Mouse (Mus musculus): ENCODE results near the gene Fgfr2.
A peak's percentile ranks its signal among the peaks of the same experiment; 100 is the strongest.

Gene Fgfr2

DNA sequence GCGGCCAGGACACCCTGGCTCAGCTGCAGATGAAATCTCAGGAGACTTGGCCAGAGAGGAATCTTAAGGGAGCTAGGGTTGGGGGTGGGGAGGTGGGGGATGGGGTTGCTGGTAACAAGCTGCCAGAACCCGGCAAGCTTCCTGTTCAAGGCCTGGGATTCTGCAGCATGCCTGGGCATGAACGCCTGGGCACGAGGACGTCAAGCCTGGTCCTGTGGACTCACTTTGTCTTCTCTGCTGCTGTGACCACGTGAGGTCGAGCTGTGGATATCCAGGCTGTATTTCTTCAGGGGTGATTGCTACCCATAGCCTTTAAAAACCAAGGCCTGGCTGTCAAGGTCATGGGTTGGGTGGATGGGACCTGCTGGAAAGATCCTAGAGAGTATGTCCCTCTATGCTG is 117.4 kb downstream of the Fgfr2 start:
- DNase-seq (ENCODE audit: low spot score): peak; percentile 72

- DNase-seq (ENCODE audit: low spot score): peak; percentile 82
Measured at GRCm38 (mm10) chr7:133003421-133003820, 119.7 kb downstream of the Fgfr2 start.

GRCm38 (mm10) chr7:133002271-133002670 is 120.9 kb downstream of the Fgfr2 start:
- no peak for DNase-seq (ENCODE audit: low spot score)

DNA sequence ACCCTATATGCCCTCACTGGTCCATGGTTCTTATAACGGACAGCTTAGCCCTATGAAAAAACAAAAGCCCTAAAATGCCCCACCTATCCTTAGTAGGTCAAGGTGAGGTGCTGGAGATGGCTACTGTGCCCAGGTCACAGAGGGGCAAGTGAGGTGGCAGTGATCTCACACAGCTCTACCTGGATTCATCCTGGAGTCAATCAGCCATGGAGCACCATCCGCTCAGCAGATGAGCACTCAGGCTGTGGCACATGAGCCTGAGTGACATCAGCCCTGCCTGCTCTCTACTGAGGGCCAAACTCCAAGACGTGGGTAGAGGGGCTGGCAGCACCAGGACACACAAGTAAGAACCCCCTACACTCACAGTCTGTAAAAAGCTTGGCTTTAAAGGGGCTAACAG is 121.8 kb downstream of the Fgfr2 start:
- no peak for DNase-seq (ENCODE audit: low spot score)

DNA sequence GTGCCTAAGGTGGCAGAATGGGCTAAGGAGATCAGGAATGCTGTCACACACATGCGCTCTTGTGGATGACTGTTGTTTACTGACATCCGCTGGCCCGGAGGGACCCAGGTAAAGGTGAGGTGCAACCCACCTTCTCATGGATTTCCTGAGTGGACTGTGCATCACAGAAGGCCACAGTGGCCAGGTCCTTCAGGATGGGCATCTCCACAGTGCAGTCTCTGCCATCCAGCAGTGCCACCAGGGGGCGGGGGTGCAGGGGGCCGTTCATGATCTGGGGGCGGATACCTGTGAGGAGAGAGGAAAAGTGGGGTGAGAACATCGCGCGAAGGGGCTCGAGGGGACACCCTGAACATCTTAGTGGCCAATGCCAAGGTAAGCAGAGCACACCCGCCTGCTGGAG is 124.1 kb downstream of the Fgfr2 start:
- no peak for DNase-seq (ENCODE audit: low spot score)

DNA sequence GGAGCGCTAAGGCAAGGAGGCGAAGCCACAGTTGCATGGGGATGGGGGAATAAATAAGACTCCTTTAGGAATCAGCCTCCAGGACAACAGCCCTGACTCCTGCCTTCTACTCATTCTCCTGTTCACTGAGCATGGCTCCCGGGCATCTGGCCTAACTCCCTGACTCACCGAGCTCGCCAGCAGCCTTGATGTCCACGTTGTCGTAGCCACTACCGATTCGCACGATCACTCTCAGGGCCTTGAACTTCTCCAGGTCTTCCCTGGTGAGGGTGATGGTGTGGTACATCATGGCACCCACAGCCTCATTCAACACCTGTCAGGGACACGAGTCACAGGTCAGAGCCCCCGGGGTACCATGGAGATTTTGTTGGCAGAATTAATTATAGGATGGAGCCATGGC is 124.5 kb downstream of the Fgfr2 start:
- DNase-seq (ENCODE audit: low spot score): no peak

- DNase-seq (ENCODE audit: low spot score): peak; percentile 7
Measured at GRCm38 (mm10) chr7:132996391-132996790, 126.8 kb downstream of the Fgfr2 start.

DNA sequence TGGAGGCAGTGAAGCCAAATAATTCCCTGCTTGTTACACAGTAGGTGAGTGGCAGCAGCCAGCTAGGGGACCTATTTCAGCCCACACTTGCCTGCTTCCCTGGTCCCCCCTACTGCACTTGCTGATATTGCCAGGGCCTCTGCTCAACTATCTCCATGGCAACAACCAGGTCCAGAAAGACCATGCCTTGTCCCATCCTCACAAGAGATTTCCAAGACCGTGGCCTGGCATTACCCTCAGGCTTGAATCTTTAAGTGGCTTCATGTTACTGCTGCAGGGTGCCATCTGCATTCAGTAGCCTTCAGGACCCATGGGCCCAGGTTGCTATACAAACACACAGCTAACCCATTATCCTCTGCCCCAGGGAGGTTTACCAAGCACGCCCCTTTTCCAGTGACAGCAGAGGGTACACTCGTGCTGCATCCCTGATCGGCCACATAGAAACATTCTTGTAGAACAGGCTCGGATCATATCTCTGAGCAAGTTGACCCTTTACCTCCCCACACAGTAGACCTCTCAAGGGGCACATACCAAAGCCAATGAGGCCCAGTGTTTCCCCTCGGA is 128.4 kb downstream of the Fgfr2 start:
- DNase-seq (ENCODE audit: low spot score): no peak

DNA sequence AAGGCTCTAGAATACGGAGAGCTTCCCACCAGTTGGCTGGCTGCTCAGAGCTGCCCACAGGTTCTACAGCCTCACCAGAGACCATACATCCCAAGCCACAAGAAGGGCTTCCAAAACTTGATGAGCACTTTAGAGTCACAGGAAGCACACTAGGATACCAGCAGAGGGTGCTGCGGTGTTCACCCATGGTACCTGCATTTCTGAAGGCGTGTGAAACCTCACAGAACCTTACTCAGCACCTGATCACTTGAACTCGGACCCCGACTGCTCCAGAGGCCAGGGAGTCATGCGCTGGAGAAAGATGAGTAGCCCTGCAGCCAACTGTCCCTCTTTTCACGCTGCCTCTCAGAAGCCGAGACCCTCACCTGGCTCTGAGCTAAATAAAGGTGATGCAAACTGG is 129.0 kb downstream of the Fgfr2 start:
- peak; percentile 3 for DNase-seq (ENCODE audit: low spot score)

- DNase-seq (ENCODE audit: low spot score): no peak
Measured at GRCm38 (mm10) chr7:132992967-132993615, 130.1 kb downstream of the Fgfr2 start.

DNA sequence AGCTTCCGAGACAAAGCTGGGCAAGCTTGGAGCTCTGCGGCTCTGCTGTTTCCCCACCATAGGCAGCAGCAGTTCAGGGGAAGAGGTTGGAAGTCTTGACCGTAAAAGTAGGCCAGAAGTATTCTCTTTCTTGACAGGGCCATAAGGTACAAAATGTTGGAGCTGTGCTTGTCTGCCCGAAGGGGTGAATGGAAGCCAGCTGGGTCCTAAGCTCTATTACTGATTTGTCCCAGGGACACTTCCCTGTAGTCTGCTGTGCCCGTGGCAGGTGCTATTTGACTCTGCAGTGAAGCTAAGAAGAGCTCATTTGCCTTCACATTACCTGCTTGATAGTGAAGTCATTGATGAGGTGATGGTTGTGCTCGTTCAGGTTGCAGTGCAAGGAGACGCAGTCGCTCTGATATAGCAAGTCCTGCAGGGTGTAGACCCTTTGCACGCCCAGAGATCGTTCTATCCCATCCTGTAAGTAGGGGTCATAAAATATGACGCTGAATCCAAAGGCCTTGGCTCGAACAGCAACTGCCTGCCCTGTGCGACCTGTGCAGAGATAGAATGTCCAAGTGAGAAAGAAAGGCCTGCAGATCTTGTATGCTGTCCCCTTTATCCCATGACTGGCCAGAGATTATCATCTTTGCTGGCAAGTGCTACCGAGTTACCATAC is 131.8 kb downstream of the Fgfr2 start:
- no peak for DNase-seq (ENCODE audit: low spot score)

DNA sequence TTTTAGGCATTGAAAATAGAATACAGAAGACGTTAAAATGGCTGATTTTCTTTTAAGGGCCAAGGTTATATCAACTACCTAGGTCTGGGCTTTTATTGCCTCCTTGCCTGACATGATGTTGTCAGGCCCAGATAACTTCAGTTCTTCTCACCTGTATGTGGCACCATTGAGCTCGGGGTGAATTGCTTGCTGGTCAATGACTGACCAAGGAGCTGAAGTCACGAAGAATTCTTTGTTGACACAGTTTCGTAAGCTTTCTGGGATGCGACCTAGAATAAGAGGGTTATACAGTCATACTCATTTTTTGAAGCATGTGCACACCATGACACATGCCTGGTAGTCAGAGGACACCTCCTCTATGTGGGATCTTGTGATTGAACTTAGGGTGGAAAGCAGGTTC is 133.3 kb downstream of the Fgfr2 start:
- no peak for DNase-seq (ENCODE audit: low spot score)

DNA sequence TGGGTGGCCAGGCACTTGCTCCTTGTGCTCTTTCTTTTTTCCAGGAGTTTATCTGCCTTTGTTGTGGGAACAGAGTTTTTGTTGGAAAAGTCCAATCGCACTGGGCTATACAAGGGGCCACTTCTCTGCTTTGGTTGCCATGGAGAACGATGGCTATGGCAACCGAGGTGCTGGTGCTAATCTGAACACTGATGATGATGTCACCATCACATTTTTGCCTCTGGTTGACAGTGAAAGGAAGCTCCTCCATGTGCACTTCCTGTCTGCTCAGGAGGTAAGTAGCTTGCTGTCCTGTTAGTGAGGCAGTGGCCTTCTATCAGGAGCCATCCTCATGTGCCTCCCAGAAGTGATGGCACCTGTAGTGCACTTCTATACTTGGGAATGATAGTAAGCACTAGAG is 140.5 kb downstream of the Fgfr2 start:
- DNase-seq (ENCODE audit: low spot score): no peak

- no peak for DNase-seq (ENCODE audit: low spot score)
Measured at GRCm38 (mm10) chr7:132977981-132978380, 145.2 kb downstream of the Fgfr2 start.

GRCm38 (mm10) chr7:132976079-132976478 is 147.1 kb downstream of the Fgfr2 start:
- no peak for DNase-seq (ENCODE audit: low spot score)

- DNase-seq (ENCODE audit: low spot score): no peak
Measured at GRCm38 (mm10) chr7:132972079-132972478, 151.1 kb downstream of the Fgfr2 start.

DNA sequence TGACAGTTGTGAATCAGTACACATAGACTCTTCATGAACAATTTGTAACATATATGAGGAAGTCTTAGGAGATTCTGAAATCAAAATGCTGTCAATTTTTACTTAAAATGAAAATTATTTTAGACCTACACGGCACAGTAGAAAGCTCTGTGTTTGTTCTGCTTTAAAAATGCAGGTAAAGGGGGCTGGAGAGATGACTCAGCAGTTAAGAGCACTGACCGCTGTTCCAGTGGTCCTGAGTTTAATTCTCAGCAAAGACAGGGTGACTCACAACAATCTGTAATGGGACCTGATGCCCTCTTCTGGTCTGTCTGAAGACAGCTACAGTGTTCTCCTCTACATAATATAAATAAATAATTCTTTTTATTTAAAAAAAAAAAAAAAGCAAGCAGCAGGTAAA is 157.4 kb downstream of the Fgfr2 start:
- DNase-seq (ENCODE audit: low spot score): no peak

DNA sequence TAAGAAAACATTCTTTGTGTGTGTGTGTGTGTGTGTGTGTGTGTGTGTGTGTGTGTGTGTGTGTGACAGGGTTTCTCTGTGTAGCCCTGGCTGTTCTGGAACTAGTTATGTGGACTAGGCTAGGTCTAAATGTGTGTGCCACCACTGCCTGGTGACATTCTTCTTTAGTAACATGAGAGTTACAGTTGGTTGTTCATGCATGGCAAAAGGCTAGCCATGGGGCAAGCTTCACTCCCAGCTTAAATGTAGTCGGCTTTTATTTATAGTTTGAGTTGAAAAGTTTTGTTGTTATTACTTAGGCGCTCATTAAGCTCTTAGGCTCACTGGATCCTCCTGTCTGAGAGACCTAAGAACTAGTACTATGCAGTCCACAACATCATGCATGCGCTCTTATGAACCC is 158.8 kb downstream of the Fgfr2 start:
- no peak for DNase-seq (ENCODE audit: low spot score)

DNA sequence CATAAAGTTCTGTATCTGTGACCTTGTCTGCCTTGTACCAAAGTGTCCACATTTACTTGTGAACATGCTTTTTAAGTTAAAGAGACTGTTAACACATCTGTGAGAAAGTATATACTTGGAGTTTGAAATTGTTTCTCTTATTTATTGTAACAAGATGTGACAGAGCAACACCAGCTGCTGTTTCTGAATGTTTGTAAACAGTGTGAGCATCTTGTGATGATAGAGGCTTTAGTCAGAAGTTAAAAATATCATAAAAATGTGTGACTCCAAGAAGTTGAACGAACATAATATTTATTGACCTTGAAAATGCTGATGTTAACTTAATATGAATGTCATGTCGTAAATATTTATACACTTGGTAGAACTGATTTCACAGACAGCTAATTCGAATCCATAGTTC is 172.5 kb downstream of the Fgfr2 start:
- DNase-seq (ENCODE audit: low spot score): no peak

GRCm38 (mm10) chr7:132949968-132950367 is 173.2 kb downstream of the Fgfr2 start:
- DNase-seq (ENCODE audit: low spot score): no peak

DNA sequence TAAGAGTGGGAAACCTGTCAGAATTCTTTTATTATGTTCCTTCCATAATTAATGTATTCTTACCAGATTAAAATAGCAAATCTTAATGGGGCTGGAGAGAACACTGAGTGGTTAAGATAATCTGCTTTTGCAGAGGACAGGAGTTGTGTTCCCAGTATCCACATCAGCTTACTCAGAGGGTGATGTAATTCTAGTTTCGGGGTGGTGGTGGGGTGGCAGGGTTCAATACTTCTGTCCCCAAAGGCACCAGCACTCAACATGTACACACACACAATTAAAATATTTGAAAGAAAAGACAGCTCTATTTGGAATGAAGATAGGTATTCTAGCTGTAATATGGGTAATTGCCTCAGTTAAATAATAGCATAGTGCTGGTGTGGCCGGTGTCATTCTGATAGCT is 182.6 kb downstream of the Fgfr2 start:
- no peak for DNase-seq (ENCODE audit: low spot score)

- DNase-seq (ENCODE audit: low spot score): no peak
Measured at GRCm38 (mm10) chr7:132939118-132939517, 184.0 kb downstream of the Fgfr2 start.

DNA sequence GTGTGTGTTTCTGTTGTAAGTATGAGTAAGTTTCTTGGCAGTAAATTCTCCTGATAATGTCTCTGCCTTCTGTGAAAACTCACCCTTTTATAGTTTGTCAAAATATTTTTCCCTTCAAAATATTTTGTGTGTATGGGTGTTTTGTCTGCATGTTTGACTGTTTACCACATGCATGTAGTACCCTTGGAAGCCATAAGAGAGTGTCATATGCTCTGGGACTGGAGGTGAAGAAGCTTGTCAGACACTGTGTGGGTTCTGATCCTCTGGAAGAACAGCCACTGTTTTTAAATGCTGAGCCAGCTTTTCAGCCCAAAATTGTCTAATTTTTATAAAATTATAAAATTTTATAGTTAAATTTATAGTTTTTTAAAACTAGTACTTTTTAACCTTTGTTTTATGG is 188.4 kb downstream of the Fgfr2 start:
- no peak for DNase-seq (ENCODE audit: low spot score)

- no peak for DNase-seq (ENCODE audit: low spot score)
Measured at GRCm38 (mm10) chr7:132933331-132933730, 189.8 kb downstream of the Fgfr2 start.

All from urinary bladder, postnatal 14 days (tissue).